Mouse (Mus musculus): ENCODE results near the gene Sh3rf1. TPM values are rescaled to one million over a fixed set of nuclear protein-coding genes. Genes with fewer than 3 reads are reported as not detected.
A peak's percentile ranks its signal among the peaks of the same experiment; 100 is the strongest.

The Sh3rf1 gene
- polyA plus RNA-seq, 1 experiment from 2014 or later, result 30.7 TPM

DNA sequence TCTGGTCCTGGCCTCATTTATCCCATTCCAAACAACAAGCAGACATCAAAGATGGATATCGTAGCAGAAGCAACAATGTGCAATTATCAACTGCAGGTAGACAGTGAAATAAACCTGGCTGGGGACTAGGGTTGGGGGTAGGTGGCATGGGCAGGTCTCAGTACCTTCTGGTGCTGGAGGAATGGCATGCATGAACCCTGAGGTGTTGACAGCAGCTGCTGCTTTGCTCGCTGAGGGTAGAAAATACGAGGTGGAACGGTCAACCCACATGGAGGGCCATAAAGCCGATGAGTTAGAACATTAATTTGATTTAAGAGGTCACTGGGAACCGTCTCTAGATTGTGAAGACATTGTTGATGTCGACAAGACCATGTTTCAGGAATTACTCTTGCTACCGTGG lies 98.8 kb downstream of the Sh3rf1 start:
- WGBS, result 85% methylated on average over 8 of the region's 8 CpGs
- Histone ChIP-seq H3K36me3 (replicated peaks) (no peaks in the 10 kb centered on the region), H3K27me3 (replicated peaks) (no peaks in the 10 kb centered on the region), H3K4me1 (peaks cover 28% of the 10 kb centered on the region), H3K4me3 (no peak overlapping the region), H3K9me3 (no peaks in the 10 kb centered on the region), H3K27ac (peak overlapping the region; percentile 17; the same call in 1 of the 2 replicates), H3K9ac (no peak overlapping the region), H3K4me2 (no peak overlapping the region)
- ATAC-seq (replicated peaks), result no peak

GRCm38 (mm10) chr8:61324363-61324914 lies 100.8 kb downstream of the Sh3rf1 start:
- no peak overlapping the region for H3K9ac ChIP-seq
- H3K27me3 ChIP-seq (replicated peaks), result no peaks in the 10 kb centered on the region
- peaks cover 25% of the 10 kb centered on the region for H3K4me1 ChIP-seq
- H3K4me3 ChIP-seq, result no peak overlapping the region
- WGBS, result 15% methylated on average over 10 of the region's 10 CpGs
- no peak overlapping the region for H3K4me2 ChIP-seq
- ATAC-seq (replicated peaks), result no peak
- H3K9me3 ChIP-seq, result no peaks in the 10 kb centered on the region
- H3K36me3 ChIP-seq (replicated peaks), result no peaks in the 10 kb centered on the region
- no peak overlapping the region for H3K27ac ChIP-seq

DNA sequence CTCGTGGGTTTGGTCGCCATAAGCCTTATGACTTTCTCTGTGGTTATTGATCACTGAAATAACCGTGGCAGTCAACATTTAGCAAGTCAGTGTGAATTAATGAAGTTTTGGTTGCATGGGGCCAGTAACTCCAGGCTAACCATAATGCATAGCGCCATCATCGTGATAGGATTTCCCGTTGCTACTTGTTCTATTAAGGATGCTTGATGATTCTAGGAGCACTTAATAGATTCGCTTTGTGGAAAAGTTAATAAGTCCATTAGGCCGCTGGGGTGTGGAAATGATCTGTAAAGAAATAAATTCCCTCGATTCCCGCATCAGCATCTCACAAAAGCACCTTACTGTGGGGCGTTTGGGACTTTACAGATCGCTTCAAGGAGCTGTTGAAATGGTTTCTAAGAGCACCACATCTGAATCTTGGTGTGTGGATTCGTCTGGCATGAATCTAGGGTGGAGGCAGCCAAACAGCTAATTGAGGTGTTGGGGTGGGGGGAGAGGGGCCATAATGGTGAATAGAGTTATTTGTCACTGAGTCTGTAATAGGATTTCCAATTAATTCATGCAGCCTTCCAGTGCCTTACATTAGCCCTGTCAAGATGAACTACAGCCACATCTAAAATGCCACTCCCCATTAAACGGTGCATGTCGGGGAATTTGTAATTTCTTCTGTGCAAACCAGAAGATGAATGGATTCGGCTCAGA lies 101.5 kb downstream of the Sh3rf1 start:
- Histone ChIP-seq H3K4me1 (peaks cover 25% of the 10 kb centered on the region), H3K27ac (0 out of 2 replicates have a peak overlapping the region, but pooled peaks have one; percentile 25), H3K9me3 (no peaks in the 10 kb centered on the region), H3K9ac (no peak overlapping the region), H3K36me3 (replicated peaks) (no peaks in the 10 kb centered on the region), H3K4me3 (no peak overlapping the region), H3K4me2 (peak overlapping the region; percentile 17), H3K27me3 (replicated peaks) (no peaks in the 10 kb centered on the region)
- 20% methylated on average over 16 of the region's 16 CpGs for WGBS
- ATAC-seq (replicated peaks), result peak; percentile 46; the same call in 1 of the 2 replicates

- no peaks in the 10 kb centered on the region for H3K27me3 ChIP-seq (replicated peaks)
- peaks cover 22% of the 10 kb centered on the region for H3K4me1 ChIP-seq
- no peak overlapping the region for H3K4me3 ChIP-seq
- no peak overlapping the region for H3K4me2 ChIP-seq
- 88% methylated on average over 8 of the region's 8 CpGs for WGBS
- H3K36me3 ChIP-seq (replicated peaks), result no peaks in the 10 kb centered on the region
- no peak overlapping the region for H3K27ac ChIP-seq
- H3K9ac ChIP-seq, result no peak overlapping the region
- no peaks in the 10 kb centered on the region for H3K9me3 ChIP-seq
- ATAC-seq (replicated peaks), result no peak
These were observed 102.6 kb downstream of the Sh3rf1 start for GRCm38 (mm10) chr8:61326281-61326680.

- Histone ChIP-seq H3K4me3 (no peak overlapping the region), H3K36me3 (replicated peaks) (no peaks in the 10 kb centered on the region), H3K4me1 (peaks cover 20% of the 10 kb centered on the region), H3K4me2 (no peak overlapping the region), H3K9me3 (no peaks in the 10 kb centered on the region), H3K27ac (no peak overlapping the region), H3K9ac (no peak overlapping the region), H3K27me3 (replicated peaks) (no peaks in the 10 kb centered on the region)
- WGBS, result 92% methylated on average over 5 of the region's 5 CpGs
- ATAC-seq (replicated peaks), result no peak
These were observed 103.7 kb downstream of the Sh3rf1 start for GRCm38 (mm10) chr8:61327333-61327732.

GRCm38 (mm10) chr8:61339629-61340028 lies 116.0 kb downstream of the Sh3rf1 start:
- H3K9me3 ChIP-seq, result no peaks in the 10 kb centered on the region
- H3K27me3 ChIP-seq (replicated peaks), result no peaks in the 10 kb centered on the region
- WGBS, result 88% methylated on average over 6 of the region's 6 CpGs
- H3K4me1 ChIP-seq, result 0 out of 2 replicates have a peak, but pooled peaks cover 8% of the 10 kb centered on the region
- H3K9ac ChIP-seq, result no peak overlapping the region
- no peak for ATAC-seq (replicated peaks)
- no peaks in the 10 kb centered on the region for H3K36me3 ChIP-seq (replicated peaks)
- no peak overlapping the region for H3K4me2 ChIP-seq
- no peak overlapping the region for H3K4me3 ChIP-seq
- no peak overlapping the region for H3K27ac ChIP-seq

- Histone ChIP-seq H3K4me2 (no peak overlapping the region), H3K36me3 (replicated peaks) (no peaks in the 10 kb centered on the region), H3K4me1 (0 out of 2 replicates have a peak, but pooled peaks cover 8% of the 10 kb centered on the region), H3K4me3 (no peak overlapping the region), H3K27me3 (replicated peaks) (no peaks in the 10 kb centered on the region), H3K9me3 (no peaks in the 10 kb centered on the region), H3K9ac (no peak overlapping the region), H3K27ac (peak overlapping the region; percentile 25)
- WGBS, result 85% methylated on average over 17 of the region's 17 CpGs
- ATAC-seq (replicated peaks), result 0 out of 2 replicates have a peak, but pooled peaks have one; percentile 46
These were observed 116.8 kb downstream of the Sh3rf1 start for GRCm38 (mm10) chr8:61340283-61340984.

DNA sequence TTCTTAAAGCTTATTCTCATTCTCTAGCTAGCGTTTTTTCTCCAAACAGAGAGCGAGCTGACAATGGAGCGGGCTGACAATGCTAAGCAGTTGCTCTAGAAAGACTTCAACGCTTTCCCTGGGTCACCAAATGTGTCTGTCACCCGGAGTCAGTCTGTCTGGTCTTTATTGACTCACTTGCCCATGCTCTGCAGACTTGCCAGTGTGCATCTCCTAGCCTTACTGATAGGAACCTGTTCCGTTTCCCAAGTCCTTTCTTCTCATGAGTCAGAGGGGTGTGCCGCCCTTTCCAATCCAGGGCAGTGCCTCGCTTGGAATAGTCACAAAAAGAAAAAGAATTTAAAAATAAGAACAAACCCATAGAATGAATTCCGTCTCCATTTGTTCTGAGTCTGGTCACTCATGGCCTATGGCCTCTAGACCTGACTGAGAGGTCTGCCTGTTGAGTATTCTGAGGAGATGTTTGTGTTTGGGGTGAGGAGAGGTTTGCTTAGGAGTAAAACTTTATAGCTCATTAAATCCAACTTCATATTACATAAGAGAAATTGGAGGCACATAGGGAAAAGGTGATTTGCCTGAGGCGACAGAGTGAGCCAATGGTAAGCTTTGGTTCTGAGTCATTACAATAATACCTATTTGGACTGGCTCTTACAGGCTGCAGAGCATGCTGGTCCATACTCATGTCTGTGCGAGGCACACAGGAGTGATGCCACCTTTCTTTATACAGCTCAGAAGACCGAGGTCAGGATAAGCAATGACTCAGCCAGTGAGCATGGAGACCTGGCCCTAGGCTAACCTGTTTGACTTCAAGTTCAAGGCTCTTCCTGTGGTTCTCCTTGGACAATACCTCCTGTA lies 118.1 kb downstream of the Sh3rf1 start:
- Histone ChIP-seq H3K27ac (peak overlapping the region; percentile 25; the same call in 1 of the 2 replicates), H3K9me3 (no peaks in the 10 kb centered on the region), H3K4me2 (no peak overlapping the region), H3K9ac (no peak overlapping the region), H3K27me3 (replicated peaks) (no peaks in the 10 kb centered on the region), H3K36me3 (replicated peaks) (no peaks in the 10 kb centered on the region), H3K4me3 (no peak overlapping the region), H3K4me1 (0 out of 2 replicates have a peak, but pooled peaks cover 8% of the 10 kb centered on the region)
- peak; percentile 44; the same call in 1 of the 2 replicates for ATAC-seq (replicated peaks)
- 66% methylated on average over 12 of the region's 12 CpGs for WGBS

- Histone ChIP-seq H3K27me3 (replicated peaks) (no peaks in the 10 kb centered on the region), H3K9me3 (no peaks in the 10 kb centered on the region), H3K9ac (no peak overlapping the region), H3K4me1 (0 out of 2 replicates have a peak, but pooled peaks cover 8% of the 10 kb centered on the region), H3K36me3 (replicated peaks) (no peaks in the 10 kb centered on the region), H3K27ac (no peak overlapping the region), H3K4me2 (no peak overlapping the region), H3K4me3 (no peak overlapping the region)
- WGBS, result 80% methylated on average over 7 of the region's 7 CpGs
- ATAC-seq (replicated peaks), result no peak
These were observed 118.9 kb downstream of the Sh3rf1 start for GRCm38 (mm10) chr8:61342473-61343026.

GRCm38 (mm10) chr8:61344435-61344834 lies 120.8 kb downstream of the Sh3rf1 start:
- 95% methylated on average over 2 of the region's 2 CpGs for WGBS
- no peak for ATAC-seq (replicated peaks)
- H3K4me1 ChIP-seq, result peaks cover 12% of the 10 kb centered on the region; the same call in 1 of the 2 replicates
- H3K27me3 ChIP-seq (replicated peaks), result no peaks in the 10 kb centered on the region
- H3K4me2 ChIP-seq, result no peak overlapping the region
- no peak overlapping the region for H3K4me3 ChIP-seq
- H3K9me3 ChIP-seq, result no peaks in the 10 kb centered on the region
- H3K36me3 ChIP-seq (replicated peaks), result no peaks in the 10 kb centered on the region
- no peak overlapping the region for H3K9ac ChIP-seq
- H3K27ac ChIP-seq, result no peak overlapping the region

GRCm38 (mm10) chr8:61346941-61347340 lies 123.3 kb downstream of the Sh3rf1 start:
- no peak overlapping the region for H3K4me2 ChIP-seq
- no peaks in the 10 kb centered on the region for H3K36me3 ChIP-seq (replicated peaks)
- H3K4me1 ChIP-seq, result peaks cover 4% of the 10 kb centered on the region; the same call in 1 of the 2 replicates
- no peaks in the 10 kb centered on the region for H3K27me3 ChIP-seq (replicated peaks)
- H3K9ac ChIP-seq, result no peak overlapping the region
- no peak for ATAC-seq (replicated peaks)
- H3K4me3 ChIP-seq, result no peak overlapping the region
- 96% methylated on average over 6 of the region's 6 CpGs for WGBS
- H3K9me3 ChIP-seq, result no peaks in the 10 kb centered on the region
- no peak overlapping the region for H3K27ac ChIP-seq
